Mouse (Mus musculus) limb, embryonic 11.5 days (tissue): ENCODE data around the gene Ywhag. TPM values are rescaled to one million over a fixed set of nuclear protein-coding genes. Genes with fewer than 3 reads are reported as not detected.

Experiments
- ATAC-seq: fragments of 200-750 bp; cut with Nextera tagmentation; 2 replicates; pipeline ENCODE4 v1.8.0; 2017; ENCODE audit warnings: low read depth; ENCODE audit not compliant: insufficient number of reproducible peaks, low FRiP score, low TSS enrichment
- DNase-seq: peaks from one replicate; pipeline ENCODE4 v3.0.0-alpha.2; 2015; ENCODE audit warnings: low spot score
- H3K27ac ChIP-seq: fragments of 300-500 bp; sonication (generic); replicated peaks from 2 replicates; pipeline ENCODE4 v1.5.1; 2014; ENCODE audit warnings: low read depth, mild to moderate bottlenecking, low read length
- H3K27me3 ChIP-seq: fragments of 300-500 bp; sonication (generic); 2 replicates; pipeline ENCODE4 v1.6.1; 2014; ENCODE audit warnings: mild to moderate bottlenecking, low read length, mixed read lengths; ENCODE audit not compliant: control insufficient read depth, insufficient read depth
- H3K36me3 ChIP-seq: fragments of 300-500 bp; sonication (generic); 2 replicates; pipeline ENCODE4 v1.6.1; 2014; ENCODE audit warnings: mild to moderate bottlenecking, low read length, moderate library complexity, mixed read lengths; ENCODE audit not compliant: control insufficient read depth, insufficient read depth
- H3K4me1 ChIP-seq: fragments of 300-500 bp; sonication (generic); 2 replicates; pipeline ENCODE4 v1.6.1; 2014; ENCODE audit warnings: low read length, mixed read lengths; ENCODE audit not compliant: control insufficient read depth, insufficient read depth
- H3K4me2 ChIP-seq: fragments of 300-500 bp; sonication (generic); 2 replicates; pipeline ENCODE4 v1.6.1; 2014; ENCODE audit warnings: low read depth, mild to moderate bottlenecking, moderate library complexity; ENCODE audit not compliant: severe bottlenecking
- H3K4me3 ChIP-seq: fragments of 300-500 bp; sonication (generic); 2 replicates; pipeline ENCODE4 v1.5.1; 2014; ENCODE audit warnings: low read depth, low read length
- H3K9ac ChIP-seq: fragments of 300-500 bp; sonication (generic); 2 replicates; pipeline ENCODE4 v1.6.1; 2014; ENCODE audit warnings: mild to moderate bottlenecking, low read length
- H3K9me3 ChIP-seq: fragments of 300-500 bp; sonication (generic); 2 replicates; pipeline ENCODE4 v1.6.1; 2016; ENCODE audit warnings: low read length; ENCODE audit not compliant: control insufficient read depth
- WGBS: fragments of 180-500 bp; shearing (Covaris S2); extraction: QIAGEN DNeasy Blood & Tissue Kit; methylation state at CpG from one replicate; pipeline ENCODE4 v1.1.7; 2014; 5-methylcytosine and 5-hydroxymethylcytosine counted together
- polyA plus RNA-seq: library from polyadenylated mRNA; unstranded; fragments of >200 nt; fragmentation: Nextera tagmentation; extraction: Ambion mirVana; gene quantifications from 2 replicates; pipeline ENCODE4 v1.2.1, GENCODE M21; 2014

The Ywhag gene
- polyA plus RNA-seq, 1 experiment from 2014 or later = 105 TPM

GRCm38 (mm10) chr5:135867637-135868593 is 66.5 kb downstream of the Ywhag start:
- no peaks in the 10 kb centered on the region; the same call in 1 of the 2 replicates for H3K9me3 ChIP-seq
- peak overlapping the region; percentile 31 for H3K4me3 ChIP-seq
- DNase-seq (no peak), ATAC-seq (no peak)
- no peak overlapping the region for H3K27ac ChIP-seq
- H3K4me1 ChIP-seq = no peaks in the 10 kb centered on the region
- under 1% methylated on average over 85 of the region's 89 CpGs for WGBS
- H3K4me2 ChIP-seq = peak overlapping the region; percentile 81
- peaks cover 46% of the 10 kb centered on the region for H3K27me3 ChIP-seq
- H3K36me3 ChIP-seq = no peaks in the 10 kb centered on the region
- 0 out of 2 replicates have a peak overlapping the region, but pooled peaks have one; percentile 40 for H3K9ac ChIP-seq

DNA sequence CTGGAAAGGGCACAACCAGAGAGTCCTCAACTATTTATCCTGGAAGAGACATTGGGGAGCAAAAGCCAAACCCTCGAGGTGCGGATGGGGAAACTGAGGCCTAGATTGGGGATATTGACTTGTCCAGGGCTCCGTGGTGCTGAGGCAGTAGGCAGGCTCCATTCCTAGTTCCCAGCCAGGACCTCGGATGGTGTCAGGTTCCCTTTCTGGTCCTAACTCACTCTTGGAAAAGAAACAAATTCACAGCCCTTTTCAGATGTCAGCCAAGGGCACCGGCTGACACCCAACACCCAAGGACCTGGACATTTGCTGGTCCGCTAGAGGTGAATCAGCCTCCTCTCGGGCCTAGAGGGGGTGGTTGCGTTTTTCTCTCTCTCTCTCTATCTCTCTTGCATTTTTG is 67.8 kb downstream of the Ywhag start:
- Histone ChIP-seq H3K27ac (no peak overlapping the region), H3K9me3 (no peaks in the 10 kb centered on the region; the same call in 1 of the 2 replicates), H3K4me2 (no peak overlapping the region), H3K4me3 (no peak overlapping the region), H3K36me3 (no peaks in the 10 kb centered on the region), H3K9ac (no peak overlapping the region), H3K4me1 (no peaks in the 10 kb centered on the region), H3K27me3 (peaks cover 44% of the 10 kb centered on the region)
- 26% methylated on average over 8 of the region's 8 CpGs for WGBS
- DNase-seq (no peak), ATAC-seq (no peak)

Other genes starting within 250 kb of the Ywhag start
- gene Tmem120a, start 190.2 kb downstream of the Ywhag start, polyA plus RNA-seq = 43.6 and 49.5 TPM in 2 replicates
- gene Styxl1, start 156.2 kb downstream of the Ywhag start, polyA plus RNA-seq = 0.40 TPM in 1 of 2 replicates, not detected in the other
- 550 and 569 TPM in 2 replicates for gene Mdh2, start 156.1 kb downstream of the Ywhag start, polyA plus RNA-seq
- not detected in 2 replicates for gene Srrm3, start 127.7 kb downstream of the Ywhag start, polyA plus RNA-seq
- gene Hspb1, start 46.7 kb downstream of the Ywhag start, polyA plus RNA-seq = 30.7 and 35.4 TPM in 2 replicates
- gene Ssc4d, start 39.9 kb upstream of the Ywhag start, polyA plus RNA-seq = 4.6 and 5.7 TPM in 2 replicates
- gene Zp3, start 45.5 kb upstream of the Ywhag start, polyA plus RNA-seq = not detected in 2 replicates
- 32.3 and 33.8 TPM in 2 replicates for gene Dtx2, start 60.2 kb upstream of the Ywhag start, polyA plus RNA-seq
- 0.18 and 0.67 TPM in 2 replicates for gene Upk3b, start 103.9 kb upstream of the Ywhag start, polyA plus RNA-seq
- 4.0 TPM in 2 replicates for gene Upk3bl, start 119.9 kb upstream of the Ywhag start, polyA plus RNA-seq
- gene Rasa4, start 149.3 kb upstream of the Ywhag start, polyA plus RNA-seq = 3.3 and 4.4 TPM in 2 replicates
- 274 and 281 TPM in 2 replicates for gene Polr2j, start 182.0 kb upstream of the Ywhag start, polyA plus RNA-seq
- 50.5 TPM in 2 replicates for gene Lrwd1, start 201.5 kb upstream of the Ywhag start, polyA plus RNA-seq
- gene Alkbh4, start 201.5 kb upstream of the Ywhag start, polyA plus RNA-seq = 23.9 and 24.7 TPM in 2 replicates
- gene Orai2, start 236.1 kb upstream of the Ywhag start, polyA plus RNA-seq = 4.5 and 5.6 TPM in 2 replicates